Mouse (Mus musculus): ENCODE measurements around the gene Mmp27.

Mmp27 gene

DNA sequence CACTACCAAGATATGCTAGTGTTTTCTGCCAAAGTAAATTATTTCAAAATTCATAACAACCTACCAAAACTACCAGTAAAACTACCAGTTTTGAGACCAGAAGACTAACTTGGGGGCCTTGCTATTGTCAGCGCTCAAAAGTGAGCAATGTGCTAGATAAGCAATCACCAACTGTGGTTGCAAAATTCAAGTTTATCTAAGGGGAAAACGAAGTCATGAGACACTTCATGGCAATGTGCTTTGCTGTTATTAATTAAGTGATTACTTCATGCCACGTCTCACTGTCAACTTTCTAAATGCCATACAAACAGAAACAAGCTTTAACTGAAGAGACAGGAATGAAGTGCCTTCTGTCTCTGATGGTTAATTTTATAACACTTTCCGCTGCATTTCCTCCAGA is at the start of gene Mmp27:
Gene Mmp27 (plus strand): TSS at position 235 of the 400 bp plus-strand sequence.
- in situ Hi-C loops (cut with MboI, MseI) = no loop called here

DNA sequence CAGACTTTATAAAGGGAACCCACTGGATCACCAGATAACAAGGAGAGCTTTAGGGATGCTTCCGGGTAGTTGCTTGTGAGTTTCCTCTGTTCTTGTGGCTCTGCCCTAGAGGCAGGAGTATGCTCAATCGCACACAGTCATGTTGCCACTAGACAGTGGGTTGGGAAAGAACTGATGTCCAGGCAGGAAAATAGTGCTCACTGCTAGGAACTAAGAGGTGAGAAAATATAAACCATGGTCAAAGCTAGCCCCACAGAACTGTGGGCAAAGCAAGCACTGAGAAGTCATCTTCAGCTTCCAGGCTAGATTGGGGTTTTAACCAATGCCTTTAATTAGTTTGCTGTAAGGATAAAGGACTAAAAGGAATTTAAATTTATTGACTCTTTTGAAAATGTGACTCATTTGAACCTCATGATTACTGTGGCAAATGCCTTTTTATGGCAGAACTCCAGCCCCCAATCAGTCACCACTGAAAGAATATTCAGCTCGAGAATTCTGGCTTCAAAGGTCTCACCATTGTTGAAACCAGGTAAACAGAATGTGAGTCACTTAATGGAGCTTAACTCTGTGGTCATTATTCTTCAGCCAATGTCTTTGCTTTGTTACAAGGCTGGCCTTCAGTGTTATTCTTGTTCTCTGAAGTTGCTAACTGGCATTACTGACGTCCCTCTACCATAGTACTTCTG is 44.8 kb upstream of the Mmp27 start:
- in situ Hi-C loops (cut with MboI, MseI) = no loop called here

DNA sequence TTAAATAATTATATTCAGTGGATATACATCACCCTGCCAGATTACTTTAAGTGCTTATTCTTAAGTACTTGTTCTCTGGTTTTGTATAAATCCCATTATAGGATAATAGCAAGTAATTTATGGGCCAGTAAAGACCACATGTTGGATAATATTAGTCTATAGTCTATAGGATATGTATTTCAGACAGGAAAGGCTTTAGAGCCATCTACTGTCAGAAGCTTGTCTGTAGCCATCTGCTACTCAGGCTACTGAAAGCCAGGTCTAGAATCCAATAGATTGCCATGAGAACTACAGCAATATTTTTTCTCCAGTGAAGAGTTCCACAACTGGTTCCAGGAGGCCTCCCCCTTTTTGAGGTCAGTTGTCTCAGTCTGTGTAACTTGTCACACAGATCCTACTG is 28.4 kb upstream of the Mmp27 start:
- in situ Hi-C loops (cut with MboI, MseI) = no loop called here

DNA sequence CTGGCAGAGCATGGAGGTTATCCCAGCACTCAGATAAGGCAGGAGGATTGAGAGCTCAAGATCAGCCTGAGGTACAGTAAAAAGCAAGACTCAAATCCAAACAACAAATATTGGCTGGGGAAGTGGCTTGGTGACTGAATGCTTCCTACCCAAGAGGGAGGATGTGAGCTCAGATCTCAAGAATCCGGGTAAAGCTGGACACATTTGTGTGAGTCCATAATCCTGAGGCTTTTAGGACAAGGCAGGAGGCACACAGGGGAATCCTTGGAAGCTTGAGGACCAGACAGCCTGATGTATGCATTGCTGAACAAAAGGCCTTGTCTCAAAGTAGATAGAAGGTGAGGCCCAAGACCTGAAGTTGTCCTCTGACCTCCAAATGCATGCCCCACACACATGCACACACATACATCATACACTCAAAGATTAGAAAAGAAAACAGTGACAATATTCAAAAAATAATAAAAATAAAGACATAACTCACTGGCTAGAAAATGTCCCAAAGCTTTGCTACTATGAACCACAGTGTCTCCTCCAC is 26.2 kb upstream of the Mmp27 start:
- in situ Hi-C loops (cut with MboI, MseI) = no loop called here

DNA sequence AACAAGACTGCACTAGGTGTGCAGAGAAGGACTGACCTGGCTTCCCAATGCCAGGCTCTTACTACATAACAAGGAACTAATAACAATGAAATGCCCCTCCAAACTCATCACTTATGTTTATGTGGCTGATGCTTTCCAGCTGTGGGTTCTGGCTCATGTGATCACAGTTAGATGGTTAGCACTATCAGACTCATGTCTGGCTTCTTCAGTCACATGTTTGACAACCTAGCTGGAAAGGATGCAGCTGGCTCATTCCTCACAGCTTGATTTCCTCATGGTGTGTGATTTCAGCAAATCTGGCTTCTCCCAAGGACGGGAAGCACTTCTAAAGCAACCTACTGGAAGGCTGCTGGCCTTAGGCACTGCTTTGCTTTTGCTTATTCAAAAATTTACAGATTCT is 25.7 kb upstream of the Mmp27 start:
- in situ Hi-C loops (cut with MboI, MseI) = no loop called here

DNA sequence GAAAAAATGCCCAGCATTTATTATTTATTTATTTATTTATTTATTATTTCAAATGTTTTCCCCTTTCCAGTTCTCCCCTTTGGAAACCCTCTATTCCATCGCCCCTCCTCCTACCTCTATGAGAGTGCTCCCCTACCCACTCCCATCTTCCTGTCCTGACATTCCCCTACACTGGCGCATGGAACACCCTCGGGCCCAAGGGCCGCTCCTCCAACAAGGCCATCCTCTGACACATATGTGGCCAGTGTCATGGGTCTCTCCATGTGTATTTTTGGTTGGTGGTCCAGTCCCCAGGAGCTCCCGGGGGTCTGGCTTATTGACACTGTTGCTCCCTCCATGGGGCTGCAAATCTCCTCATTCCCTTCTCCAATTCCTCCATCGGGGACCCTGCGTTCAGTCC is 25.3 kb upstream of the Mmp27 start:
- in situ Hi-C loops (cut with MboI, MseI) = no loop called here

DNA sequence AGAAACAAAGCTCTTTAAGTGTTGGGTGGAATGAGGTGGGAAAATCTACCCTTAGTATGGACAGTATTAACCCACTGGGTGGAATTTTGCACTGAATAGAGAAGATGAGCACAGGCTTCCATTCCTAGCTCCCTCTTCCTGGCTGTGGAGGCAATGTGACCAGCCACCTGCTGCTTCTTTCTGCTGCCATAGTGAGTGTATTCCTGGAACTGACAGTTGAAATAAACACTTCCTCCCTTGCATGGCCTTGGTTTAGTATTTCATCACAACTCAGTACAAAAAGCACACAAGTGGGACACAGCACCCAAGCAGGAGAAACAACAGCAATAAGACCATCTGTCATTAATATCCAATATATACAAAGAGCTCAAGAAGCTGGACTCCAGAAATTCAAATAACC is 19.3 kb upstream of the Mmp27 start:
- in situ Hi-C loops (cut with MboI, MseI) = no loop called here

DNA sequence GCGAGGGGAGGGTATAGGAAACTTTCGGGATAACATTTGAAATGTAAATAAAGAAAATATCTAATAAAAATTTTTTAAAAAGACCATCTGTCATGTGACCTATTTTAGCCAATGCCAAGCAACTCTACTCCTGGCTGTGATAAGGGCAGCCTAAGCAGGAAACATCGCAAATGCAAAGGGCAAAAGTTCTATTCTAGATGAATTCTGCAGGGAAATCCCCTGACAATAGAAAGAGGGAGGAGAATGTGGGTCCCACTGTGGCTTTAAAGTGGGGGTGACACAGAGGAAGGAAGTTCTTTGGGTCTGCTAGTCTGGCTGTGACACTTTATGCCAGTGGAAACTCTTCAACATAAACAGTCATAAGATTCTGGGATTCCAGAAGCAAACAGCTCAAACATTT is 17.7 kb upstream of the Mmp27 start:
- in situ Hi-C loops (cut with MboI, MseI) = no loop called here

DNA sequence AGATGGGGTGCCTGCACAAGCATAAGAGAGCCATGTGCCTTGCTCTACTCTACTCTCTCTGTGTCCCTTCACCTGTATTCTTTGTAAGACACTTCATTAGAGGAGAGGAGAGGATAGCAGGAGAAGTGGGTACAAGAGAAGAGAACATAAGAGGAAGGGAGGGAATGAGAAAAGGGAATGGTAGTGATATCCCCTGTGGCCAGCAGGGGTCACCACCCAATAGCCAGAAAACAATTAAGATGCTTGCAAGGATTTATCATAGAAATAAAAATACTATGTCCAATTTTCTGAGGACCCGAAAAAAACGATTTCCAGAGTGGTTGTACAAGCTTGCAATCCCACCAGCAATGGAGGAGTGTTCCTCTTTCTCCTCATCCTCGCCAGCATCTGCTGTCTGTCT is 16.8 kb upstream of the Mmp27 start:
- in situ Hi-C loops (cut with MboI, MseI) = no loop called here

DNA sequence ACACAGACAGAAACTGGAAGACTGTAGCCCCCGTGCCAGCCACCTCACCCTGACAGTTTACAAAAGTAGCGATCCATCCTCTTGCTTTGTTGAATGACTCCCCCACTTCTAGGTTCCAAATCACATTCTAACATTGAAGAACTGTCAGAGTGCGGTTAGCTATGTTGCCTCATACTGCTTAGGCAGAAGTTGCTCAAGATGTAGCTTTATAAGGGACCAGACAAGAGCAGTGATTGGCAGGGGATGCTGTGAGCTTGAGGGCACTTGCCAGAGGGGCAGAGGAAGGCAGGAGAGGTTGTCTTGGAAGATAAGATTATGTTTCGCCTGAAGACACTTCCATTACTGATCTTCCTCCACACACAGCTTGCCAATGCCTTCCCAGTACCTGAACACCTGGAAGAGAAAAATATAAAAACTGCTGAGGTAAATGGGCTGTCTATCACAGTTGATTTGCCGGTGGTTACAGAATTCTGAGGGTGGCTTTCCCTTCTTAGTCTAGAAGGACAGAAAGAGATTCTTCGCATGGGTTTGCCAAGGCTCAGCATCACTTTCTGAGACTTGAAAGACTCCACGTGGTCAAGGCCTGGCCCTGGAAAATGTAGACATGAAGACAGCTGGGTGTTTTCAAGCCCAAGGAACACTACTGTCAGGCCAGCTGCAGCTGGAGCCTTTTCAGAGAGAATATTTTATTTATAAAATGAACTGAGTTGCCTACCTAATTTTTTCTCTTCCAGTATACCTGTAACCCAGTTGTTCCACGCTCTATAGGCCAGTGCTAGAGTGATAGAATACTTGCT is 12.8 kb upstream of the Mmp27 start, which contains the start of gene Mmp8:
Gene Mmp8 (plus strand): TSS at position 236 of the 797 bp plus-strand sequence.
- in situ Hi-C loops (cut with MboI, MseI) = no loop called here

DNA sequence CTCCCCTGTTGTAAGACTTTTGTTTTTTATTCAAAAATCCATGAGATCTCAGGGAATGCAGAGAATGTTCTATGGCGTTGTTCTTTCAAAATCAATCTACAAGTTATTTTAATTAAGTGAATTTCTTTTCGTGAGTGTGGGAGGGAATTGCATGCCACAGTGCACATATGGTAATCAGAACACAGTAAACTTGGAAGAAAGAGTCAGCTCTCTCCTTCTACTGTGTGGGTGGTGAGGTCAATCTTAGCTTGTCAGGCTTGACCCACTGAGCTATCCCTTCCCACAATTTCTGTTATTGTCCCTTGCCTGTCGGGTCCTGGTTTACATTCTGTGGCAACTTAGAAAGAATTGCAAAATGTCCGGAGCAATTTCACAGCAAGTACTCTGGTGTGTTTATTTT is 11.2 kb upstream of the Mmp27 start:
- in situ Hi-C loops (cut with MboI, MseI) = loop anchor here (5.0 kb wide), 1 partner anchor 72 kb away; no protein-coding TSS in a partner anchor

DNA sequence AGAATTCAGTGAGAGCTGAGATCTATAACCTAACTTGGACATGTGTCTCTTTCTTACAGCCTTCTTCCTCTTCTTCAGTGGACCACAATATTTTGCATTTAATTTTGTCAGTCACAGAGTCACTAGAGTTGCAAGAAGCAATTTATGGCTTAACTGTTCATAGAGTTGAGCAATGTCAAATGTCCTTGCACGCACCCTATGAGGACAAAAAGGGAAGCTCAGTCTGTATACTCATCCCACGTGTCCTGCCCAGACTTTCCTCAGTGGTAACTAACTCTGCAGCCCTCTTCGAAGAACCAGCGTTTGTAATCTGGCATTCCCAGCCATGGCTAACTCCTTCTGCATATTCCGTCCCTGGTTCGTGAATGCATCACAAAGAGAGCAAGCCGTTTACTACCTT is 3.8 kb upstream of the Mmp27 start:
- in situ Hi-C loops (cut with MboI, MseI) = no loop called here

DNA sequence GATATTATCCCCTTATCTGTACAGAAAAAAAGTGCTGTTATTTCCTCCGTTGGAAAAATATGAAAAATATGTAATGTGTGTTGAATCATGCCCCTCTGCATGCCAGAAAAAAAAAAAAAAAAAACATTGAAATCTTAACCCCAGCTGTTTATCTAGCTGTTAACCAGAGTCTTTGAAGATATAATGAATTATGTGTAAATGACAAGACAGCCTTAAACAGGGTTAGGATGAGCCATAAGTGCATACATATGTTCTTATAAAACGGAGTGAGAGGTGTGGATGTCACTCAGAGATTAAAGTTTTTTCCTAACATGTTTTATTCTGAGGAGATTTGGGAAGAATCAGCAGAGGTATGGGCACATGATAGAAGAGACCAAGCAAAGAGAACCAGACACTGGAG is 3.3 kb upstream of the Mmp27 start:
- in situ Hi-C loops (cut with MboI, MseI) = no loop called here

DNA sequence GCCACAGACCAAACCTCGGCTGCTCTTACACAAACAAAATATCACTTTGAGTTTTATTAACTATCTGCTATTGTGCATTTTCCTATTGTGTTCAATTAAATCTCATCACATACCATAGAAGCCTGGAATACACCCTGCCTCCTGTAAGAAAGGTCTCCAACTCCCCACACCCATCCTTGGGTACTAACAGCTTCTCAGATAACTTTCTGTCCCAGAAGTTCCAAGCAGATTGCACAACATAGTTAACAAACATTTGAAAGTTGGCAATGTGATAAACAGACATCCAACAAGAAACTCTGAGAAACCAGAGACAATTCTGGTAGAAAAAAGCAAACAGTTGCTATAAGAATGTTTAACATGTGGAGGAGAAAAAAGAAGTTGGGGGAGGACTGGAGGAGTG is 711 bp upstream of the Mmp27 start:
- in situ Hi-C loops (cut with MboI, MseI) = no loop called here

DNA sequence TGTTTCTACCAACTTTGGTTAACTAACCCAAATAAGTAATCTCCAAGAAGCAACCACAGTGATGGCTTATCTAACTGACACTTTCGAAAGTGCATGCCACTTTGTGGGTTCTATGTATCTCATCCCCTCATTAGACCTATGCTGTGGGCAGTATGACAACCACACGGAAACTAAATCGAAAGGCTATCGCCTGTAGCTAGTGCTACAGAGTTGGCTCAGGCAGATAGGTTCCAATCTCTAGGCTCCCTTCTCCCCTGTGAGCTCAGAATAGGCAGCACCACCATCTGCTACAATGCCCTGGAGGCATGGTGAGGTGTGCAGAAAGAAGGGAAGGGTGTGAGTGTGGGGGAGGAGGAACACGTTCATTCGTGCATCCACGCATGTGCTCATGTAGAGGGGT is 992 bp downstream of the Mmp27 start:
- in situ Hi-C loops (cut with MboI, MseI) = no loop called here

DNA sequence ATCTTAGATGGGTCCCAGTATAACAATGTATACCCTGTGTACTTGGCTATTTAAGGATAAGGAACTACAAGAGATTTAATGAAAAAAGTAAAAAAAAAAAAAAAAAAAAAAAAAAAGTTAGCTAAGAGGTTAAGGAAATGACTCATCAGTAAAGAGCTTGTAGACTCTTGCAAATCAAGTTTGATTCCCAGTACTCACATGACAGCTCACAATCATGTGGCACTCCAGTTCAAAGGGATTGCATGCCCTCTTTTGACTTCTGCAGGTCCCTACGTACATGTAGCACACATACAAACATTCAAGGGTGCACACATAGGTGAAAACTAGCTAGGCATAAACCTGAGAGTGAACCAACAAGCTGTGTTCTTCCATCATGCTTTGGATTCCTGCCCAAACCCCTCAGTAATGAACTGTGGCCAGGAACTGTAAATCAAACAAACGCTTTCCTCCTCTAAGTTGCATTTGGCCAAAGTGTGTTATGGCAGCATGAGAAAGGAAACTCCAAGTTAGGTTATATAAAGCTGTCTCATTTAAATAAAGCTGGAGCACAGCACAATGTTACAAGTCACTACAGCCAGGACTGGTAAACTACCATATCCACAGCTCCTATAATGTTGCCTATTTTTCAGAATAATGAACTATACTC is 1.6 kb downstream of the Mmp27 start:
- in situ Hi-C loops (cut with MboI, MseI) = no loop called here

DNA sequence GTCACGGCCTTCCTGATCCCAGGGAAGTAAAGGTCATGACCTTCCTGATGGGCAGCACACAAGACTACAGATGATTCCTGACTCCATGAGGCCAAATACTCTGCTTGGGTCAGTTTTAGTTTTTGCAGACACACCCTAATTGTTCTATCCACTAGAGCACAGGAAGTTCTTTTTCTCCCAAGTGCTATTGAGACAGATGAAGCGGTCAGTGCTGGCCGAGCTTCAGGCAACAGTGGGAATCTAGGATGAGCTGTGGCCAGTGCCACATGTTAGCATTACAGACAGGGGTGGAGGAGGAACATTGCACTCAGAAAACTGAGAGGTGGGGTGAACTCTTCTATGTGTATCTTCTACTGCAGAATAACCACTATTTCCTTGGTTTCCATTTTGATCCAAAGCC is 4.3 kb downstream of the Mmp27 start:
- in situ Hi-C loops (cut with MboI, MseI) = no loop called here

DNA sequence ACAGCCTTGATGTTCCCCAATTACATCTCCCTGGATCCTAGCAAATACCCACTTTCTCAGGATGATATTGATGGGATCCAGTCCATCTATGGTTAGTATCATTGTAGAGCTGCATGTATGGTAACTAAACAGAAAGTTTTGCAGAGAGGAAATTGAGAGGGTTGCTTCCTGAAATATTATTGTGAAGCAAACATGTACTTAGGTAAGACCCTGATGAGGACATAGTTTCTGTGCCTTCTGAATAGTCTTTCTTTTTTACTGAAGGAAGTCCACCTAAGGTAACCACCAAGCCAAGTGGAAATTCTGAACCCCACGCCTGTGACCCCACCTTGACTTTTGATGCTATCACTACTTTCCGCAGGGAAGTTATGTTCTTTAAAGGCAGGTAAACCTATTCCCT is 6.2 kb downstream of the Mmp27 start:
- in situ Hi-C loops (cut with MboI, MseI) = no loop called here

DNA sequence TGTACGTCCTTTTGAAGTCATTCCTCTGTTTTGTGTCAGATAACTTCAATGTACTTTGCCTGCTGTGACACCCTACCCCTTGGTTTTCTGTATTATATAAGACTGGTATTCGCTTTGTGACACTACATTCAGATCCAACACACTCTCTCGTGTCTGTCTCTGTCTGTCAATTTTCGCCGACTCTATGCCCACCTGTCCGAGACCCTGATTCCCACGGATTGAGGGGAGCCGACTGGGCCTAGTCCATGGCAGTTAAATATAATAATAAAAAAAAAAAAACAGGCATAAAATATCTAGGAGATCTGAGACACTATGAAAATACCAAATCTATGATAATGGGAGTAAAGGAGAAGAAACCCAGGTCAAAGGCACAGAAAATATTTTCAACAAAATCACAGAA is 18.9 kb downstream of the Mmp27 start:
- in situ Hi-C loops (cut with MboI, MseI) = no loop called here

DNA sequence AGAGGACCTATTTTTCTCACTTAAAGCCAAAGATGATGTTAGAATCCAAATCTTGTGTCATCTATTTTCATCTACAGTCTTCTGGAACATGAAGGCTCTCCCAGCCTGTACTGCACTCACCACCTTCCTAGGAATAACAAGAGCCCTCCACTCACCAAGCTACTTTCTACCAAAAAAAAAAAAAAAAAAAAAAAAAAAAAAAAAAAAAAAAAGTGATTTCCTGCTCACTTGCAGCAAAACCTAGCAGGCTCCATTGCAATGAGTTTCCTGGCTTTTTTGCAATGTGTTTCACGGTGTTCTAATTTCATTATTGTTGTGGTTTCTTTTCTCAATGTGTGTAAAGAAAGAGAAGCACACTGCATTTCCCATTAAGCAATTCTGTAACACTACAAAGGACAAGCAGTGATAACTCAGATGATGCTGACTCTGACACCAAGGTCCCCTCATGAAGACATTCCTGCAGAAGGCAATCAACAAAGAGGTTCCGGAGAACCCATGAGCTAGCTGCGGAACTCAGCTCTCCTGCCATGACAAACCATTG is 22.1 kb downstream of the Mmp27 start:
- in situ Hi-C loops (cut with MboI, MseI) = no loop called here

DNA sequence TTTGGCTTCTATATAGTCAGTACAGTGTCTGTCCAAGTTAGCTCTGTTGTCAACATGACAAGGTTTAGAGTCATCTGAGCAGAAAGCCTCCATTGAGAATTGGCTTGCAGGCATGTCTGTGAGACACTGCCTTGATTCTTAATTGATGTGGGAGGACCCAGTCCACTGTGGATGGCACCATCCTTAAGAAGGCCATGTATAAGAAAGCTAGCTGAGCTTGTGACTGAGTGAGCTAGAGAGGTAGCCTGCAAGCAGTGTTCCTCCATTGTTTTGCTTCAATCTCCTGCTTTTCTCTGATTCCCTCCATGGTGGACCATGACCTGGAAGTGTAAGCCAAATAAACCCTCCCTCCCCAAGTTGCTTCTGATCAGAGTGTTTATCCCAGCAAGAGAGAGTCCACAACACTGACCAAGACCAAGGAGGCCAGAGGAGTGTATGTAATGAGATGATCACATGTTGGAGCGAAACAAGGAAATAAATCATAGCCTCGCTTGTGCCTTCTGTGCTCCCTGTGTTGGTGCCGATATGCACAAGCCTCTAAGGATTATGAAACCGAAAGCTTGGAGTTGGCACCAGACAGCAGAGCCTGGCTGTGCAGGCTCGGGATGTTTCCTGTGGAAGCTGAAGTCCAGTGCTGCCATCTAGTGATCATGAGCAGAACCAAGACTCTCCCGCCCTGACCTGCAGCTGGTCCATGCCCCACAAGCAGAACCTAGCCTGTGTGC is 23.8 kb downstream of the Mmp27 start:
- in situ Hi-C loops (cut with MboI, MseI) = loop anchor here (5.0 kb wide), 1 partner anchor 383 kb away; no protein-coding TSS in a partner anchor
